Mouse (Mus musculus) MEL (cell line): ENCODE measurements at regions not wholly inside any gene's neighbourhood (a gene's known extent, or its start where the extent isn't known, plus 50 kb on each side); places are given as distances from the start of the nearest gene placed in this dataset.

ENCODE experiments used
- EP300 ChIP-seq, 2 experiments: IDR thresholded peaks; 2 replicates each; pipeline ENCODE4 v1.6.1; 2011; ENCODE audit warnings: improper control_type of control experiment in 2 of 2, low read length in 2 of 2, low read depth in 1 of 2, mild to moderate bottlenecking in 1 of 2
- JUND ChIP-seq: IDR thresholded peaks from 2 replicates; pipeline ENCODE4 v1.6.1; 2011; ENCODE audit warnings: low read depth, mild to moderate bottlenecking, improper control_type of control experiment, low read length
- MAX ChIP-seq: IDR thresholded peaks from 2 replicates; pipeline ENCODE4 v1.6.1; 2011; ENCODE audit warnings: low read length, improper control_type of control experiment
- NELFE ChIP-seq: IDR thresholded peaks from 2 replicates; pipeline ENCODE4 v1.6.1; 2011; ENCODE audit warnings: low read depth, low read length, improper control_type of control experiment
- POLR2A ChIP-seq, 2 experiments: IDR thresholded peaks; 2 replicates each; pipeline ENCODE4 v1.6.1; 2011 to 2012; ENCODE audit warnings: low read length in 2 of 2, mild to moderate bottlenecking in 2 of 2, control low read depth in 1 of 2, improper control_type of control experiment in 1 of 2, low read depth in 1 of 2, moderate library complexity in 1 of 2; ENCODE audit not compliant: control insufficient read depth in 1 of 2, insufficient read depth in 1 of 2, poor library complexity in 1 of 2
- TCF12 ChIP-seq: IDR thresholded peaks from 2 replicates; pipeline ENCODE4 v1.6.1; 2014; ENCODE audit warnings: low read depth, mild to moderate bottlenecking, inconsistent platforms, low read length, improper control_type of control experiment, moderate library complexity

DNA sequence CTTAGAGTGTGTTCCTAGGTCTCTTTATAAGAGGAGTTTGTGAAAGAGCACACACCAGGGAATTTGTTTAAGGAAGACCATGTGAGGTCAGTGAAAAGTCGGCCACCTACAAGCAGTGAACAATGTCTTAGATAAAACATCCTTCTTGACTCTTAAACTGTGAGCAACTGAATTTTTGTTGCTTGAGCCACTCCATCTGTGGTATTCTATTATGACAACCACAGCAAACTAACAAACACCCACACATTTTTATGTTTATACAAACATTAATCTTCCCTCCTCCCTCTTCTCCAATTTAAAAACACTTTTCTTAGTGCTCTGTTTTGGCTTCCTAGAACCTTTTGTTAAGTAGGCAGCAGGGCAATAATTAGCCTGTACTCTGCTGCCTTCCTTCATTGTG, 66.0 kb downstream of the Gm10192 start:
- TF ChIP-seq POLR2A (IDR thresholded peaks at IDR 0.05; ENCODE audit: control insufficient read depth in 1 of 2, insufficient read depth in 1 of 2, low read depth in 1 of 2, low read length in 2 of 2, poor library complexity in 1 of 2) (no peak), NELFE (no peak), MAX (no peak), TCF12 (no peak), EP300 (IDR thresholded peaks at IDR 0.05; ENCODE audit: low read depth in 1 of 2, low read length in 2 of 2) (no peak), JUND (no peak)
